Mouse (Mus musculus) ES-E14 (cell line): ENCODE data around the gene Tuba1b. TPM values are rescaled to one million over a fixed set of nuclear protein-coding genes. Genes with fewer than 3 reads are reported as not detected.

Experiments used
- DNase-seq: peaks from one replicate; pipeline ENCODE4 v3.0.0-alpha.2; 2013; ENCODE audit warnings: low read depth, low spot score
- H3K27ac ChIP-seq: 2 replicates; pipeline ENCODE4 v1.5.1; 2012; ENCODE audit warnings: low read depth, mild to moderate bottlenecking, low read length, moderate library complexity, mixed read lengths; ENCODE audit not compliant: poor library complexity, insufficient read depth, severe bottlenecking
- H3K36me3 ChIP-seq: 2 replicates; pipeline ENCODE4 v1.6.1; 2012; ENCODE audit warnings: mild to moderate bottlenecking, low read length, moderate library complexity, mixed read lengths; ENCODE audit not compliant: control insufficient read depth, poor library complexity, insufficient read depth, severe bottlenecking
- H3K4me1 ChIP-seq, 2 experiments: fragments of 150-350 bp in 1 of 2; sonication (generic) in 1 of 2; 2 replicates each; pipeline ENCODE4 v1.6.1; 2012; ENCODE audit warnings: low read length in 2 of 2, mild to moderate bottlenecking in 1 of 2, mixed read lengths in 1 of 2; ENCODE audit not compliant: control insufficient read depth in 2 of 2, insufficient read depth in 2 of 2, poor library complexity in 1 of 2
- H3K4me3 ChIP-seq, 2 experiments: fragments of 150-350 bp in 1 of 2; sonication (generic) in 1 of 2; 2 replicates each; pipeline ENCODE4 v1.5.1; 2012; ENCODE audit warnings: low read length in 2 of 2, low read depth in 1 of 2, mild to moderate bottlenecking in 1 of 2, mixed read lengths in 1 of 2; ENCODE audit not compliant: insufficient read depth in 1 of 2, poor library complexity in 1 of 2, severe bottlenecking in 1 of 2
- H3K9ac ChIP-seq: 2 replicates; pipeline ENCODE4 v1.6.1; 2012; ENCODE audit warnings: low read depth, mild to moderate bottlenecking, low read length, mixed read lengths; ENCODE audit not compliant: poor library complexity, insufficient read depth, severe bottlenecking
- H3K9me3 ChIP-seq: fragments of 150-350 bp; sonication (generic); 2 replicates; pipeline ENCODE4 v1.6.1; 2012; ENCODE audit warnings: low read depth, mild to moderate bottlenecking, low read length; ENCODE audit not compliant: control insufficient read depth, insufficient read depth
- CHD2 ChIP-seq: IDR thresholded peaks from 2 replicates; pipeline ENCODE4 v1.6.1; 2014; ENCODE audit warnings: mild to moderate bottlenecking, low read depth, low read length, inconsistent platforms
- HCFC1 ChIP-seq: IDR thresholded peaks from 2 replicates; pipeline ENCODE4 v1.6.1; 2012; ENCODE audit warnings: low read length, inconsistent platforms, borderline replicate concordance; ENCODE audit not compliant: insufficient read depth
- MAFK ChIP-seq: IDR thresholded peaks from 2 replicates; pipeline ENCODE4 v1.6.1; 2014; ENCODE audit warnings: mild to moderate bottlenecking, low read depth, low read length, inconsistent platforms; ENCODE audit not compliant: insufficient read depth
- ZC3H11A ChIP-seq: IDR thresholded peaks from 2 replicates; pipeline ENCODE4 v1.6.1; 2012; ENCODE audit warnings: low read depth, mild to moderate bottlenecking, inconsistent platforms, low read length, borderline replicate concordance
- ZNF384 ChIP-seq: IDR thresholded peaks from 2 replicates; pipeline ENCODE4 v1.6.1; 2012; ENCODE audit warnings: low read depth, low read length, inconsistent platforms
- in situ Hi-C, 2 experiments: fragments of 600-800 bp; cut with MboI; formaldehyde crosslinking; loops; one replicate each; pipeline ENCODE4 v1.15.1; 2025; ENCODE audit warnings: low sequenced_read_pairs in 2 of 2, inconsistent platforms in 1 of 2; ENCODE audit not compliant: unreplicated experiment in 2 of 2
- total RNA-seq: library from RNA; depleted of rRNA; stranded (reverse); fragments of 300-350 nt; gene quantifications from 2 replicates; pipeline ENCODE4 v1.2.3, GENCODE M21; 2012

The Tuba1b gene
- total RNA-seq, 1 experiment = 1,539 TPM

DNA sequence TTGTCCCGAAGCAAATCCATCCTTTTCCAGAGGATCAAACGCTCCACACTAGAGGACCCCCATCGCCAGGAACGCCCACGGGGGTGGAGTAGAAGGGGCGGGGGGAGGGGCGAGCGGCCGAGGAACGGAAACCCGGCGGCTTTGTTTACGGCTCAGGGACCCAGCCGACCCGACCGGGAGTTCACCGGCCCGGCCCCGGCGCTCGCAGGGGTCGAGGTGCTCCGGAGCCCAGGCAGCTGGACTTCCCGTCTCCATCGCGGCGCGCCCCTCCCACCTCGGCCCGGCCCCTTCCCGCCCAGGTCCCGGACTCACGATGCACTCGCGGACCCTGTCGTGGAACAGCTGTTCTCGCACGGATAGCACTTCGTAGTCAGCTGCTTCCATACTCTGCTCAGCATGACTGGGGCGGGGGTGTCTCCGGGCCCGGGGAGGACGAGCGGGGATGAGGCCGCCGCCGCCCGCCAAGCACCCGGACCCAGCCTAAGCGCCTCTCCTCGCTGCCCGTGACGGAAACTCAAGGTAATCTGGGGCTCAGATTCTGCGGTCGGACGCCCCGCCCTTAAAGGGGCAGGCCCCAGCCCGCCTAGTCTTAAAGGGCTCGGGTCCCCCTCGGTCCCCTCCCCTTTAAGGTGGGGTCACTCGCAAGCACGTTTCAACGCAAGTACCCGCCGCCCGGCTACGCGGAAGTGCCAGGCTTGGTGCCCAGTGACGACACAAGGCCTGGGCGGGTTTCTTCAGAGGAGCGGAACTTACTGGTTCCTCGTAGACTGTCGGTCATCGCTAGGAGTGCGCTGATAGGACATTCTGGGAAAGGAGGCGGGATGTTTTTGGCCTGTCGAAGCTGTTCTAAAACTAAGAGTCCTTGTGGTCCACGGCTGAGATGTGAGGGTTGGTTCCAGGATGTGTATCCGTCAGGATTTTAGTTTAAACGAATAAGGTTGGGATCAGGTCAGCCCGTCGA, 16.5 kb downstream of the Tuba1b start, which contains the start of gene Lmbr1l:
Lmbr1l (minus strand) TSS at position 694 of the 961 bp plus-strand sequence.
- TF ChIP-seq CHD2 (no peak), ZNF384 (no peak), MAFK (no peak), ZC3H11A (no peak), HCFC1 (no peak)
- Histone ChIP-seq H3K4me1 (peaks cover 3 to 13% of the 10 kb centered on the region in 2 experiments; a peak in 1 of 4 replicates), H3K9ac (peak within 1 kb of the TSS; percentile 88), H3K4me3 (peak within 1 kb of the TSS; percentile 95 to 99), H3K9me3 (no peaks in the 10 kb centered on the region), H3K27ac (peak within 1 kb of the TSS; percentile 80), H3K36me3 (peaks cover 5% of the 10 kb centered on the region; the same call in 1 of the 2 replicates)
- peak; percentile 97 for DNase-seq
- in situ Hi-C loops = no loop called here

DNA sequence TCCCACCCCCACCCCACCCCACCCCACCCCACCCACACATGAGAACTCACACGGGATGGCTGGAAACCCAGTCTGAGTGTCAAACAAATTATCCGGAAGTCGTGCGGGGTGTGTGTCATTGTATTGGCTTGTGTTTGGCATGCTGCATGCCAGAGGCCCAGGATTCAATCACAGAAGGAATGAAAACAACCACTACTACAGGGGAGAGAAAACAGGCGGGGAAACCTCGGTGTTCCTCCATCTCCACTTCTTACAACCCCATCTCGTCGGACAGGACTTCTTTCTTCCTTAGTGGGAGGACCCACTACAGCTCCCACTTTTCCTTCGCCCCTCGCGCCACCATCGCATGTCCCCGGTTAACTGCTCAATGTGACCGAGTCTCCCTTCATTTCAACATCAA, 17.3 kb downstream of the Tuba1b start:
- Histone ChIP-seq H3K9me3 (no peaks in the 10 kb centered on the region), H3K36me3 (peaks cover 11% of the 10 kb centered on the region; the same call in 1 of the 2 replicates), H3K4me3 (peak overlapping the region; percentile 95 to 99), H3K27ac (peak overlapping the region; percentile 80; the same call in 1 of the 2 replicates), H3K4me1 (peaks cover 3 to 15% of the 10 kb centered on the region in 2 experiments; a peak in 1 of 4 replicates), H3K9ac (peak overlapping the region; percentile 88)
- DNase-seq = no peak
- TF ChIP-seq ZC3H11A (no peak), HCFC1 (no peak), CHD2 (no peak), ZNF384 (no peak), MAFK (no peak)
- in situ Hi-C loops = no loop called here

DNA sequence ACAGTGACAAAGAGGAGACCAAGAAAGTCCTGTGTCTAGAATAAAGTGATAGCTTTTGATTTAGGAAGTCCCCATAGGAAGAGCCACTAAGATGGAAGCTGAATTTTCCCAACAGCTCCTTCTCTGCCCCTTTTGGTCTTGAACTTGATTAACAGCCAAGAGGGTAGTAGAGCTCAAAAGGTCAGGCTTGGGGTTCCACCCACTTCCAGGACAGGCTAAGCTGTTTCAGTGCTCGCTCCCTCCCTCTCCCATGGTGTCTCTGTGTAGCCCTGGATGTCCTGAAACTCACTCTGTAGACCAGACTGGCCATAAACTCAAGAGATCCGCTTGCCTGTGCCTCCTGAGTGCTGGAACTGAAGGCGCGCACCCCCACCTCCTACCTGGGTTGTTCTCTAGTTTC, 18.3 kb downstream of the Tuba1b start:
- 0 out of 4 replicates have a peak overlapping the region, but pooled peaks of 1 of the 2 experiments have one; percentile 95 for H3K4me3 ChIP-seq
- in situ Hi-C loops = no loop called here
- peaks cover 3 to 14% of the 10 kb centered on the region in 2 experiments; a peak in 1 of 4 replicates for H3K4me1 ChIP-seq
- H3K9me3 ChIP-seq = no peaks in the 10 kb centered on the region
- DNase-seq = no peak
- H3K36me3 ChIP-seq = peaks cover 21% of the 10 kb centered on the region; the same call in 1 of the 2 replicates
- no peak overlapping the region for H3K27ac ChIP-seq
- TF ChIP-seq CHD2 = no peak
- H3K9ac ChIP-seq = no peak overlapping the region

DNA sequence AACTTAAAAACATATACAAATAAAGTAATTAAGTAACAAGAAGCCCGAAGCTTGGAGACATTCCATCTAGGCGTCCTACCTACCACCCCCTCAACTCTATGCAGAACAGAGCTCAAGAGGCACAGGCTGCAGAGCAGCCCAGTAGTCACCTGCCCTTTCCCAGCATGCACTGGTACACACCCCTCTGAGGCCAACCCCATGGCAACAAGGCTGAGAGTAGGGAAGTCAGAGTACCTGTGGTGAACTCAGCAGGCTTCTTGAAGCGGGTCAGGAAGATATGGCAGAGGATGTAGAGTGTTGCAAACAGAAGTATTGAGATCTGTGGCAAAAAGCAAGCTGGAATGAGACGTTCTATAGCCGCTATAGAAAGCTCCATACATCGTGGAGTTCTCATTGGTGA, 19.5 kb downstream of the Tuba1b start:
- in situ Hi-C loops = no loop called here
- Histone ChIP-seq H3K27ac (no peak overlapping the region), H3K36me3 (peaks cover 23% of the 10 kb centered on the region; the same call in 1 of the 2 replicates)

More for the DNA sequence above, 19.5 kb downstream of the Tuba1b start:
- Histone ChIP-seq H3K4me3 (no peak overlapping the region), H3K9me3 (no peaks in the 10 kb centered on the region), H3K9ac (no peak overlapping the region), H3K4me1 (peaks cover 3 to 13% of the 10 kb centered on the region in 2 experiments; a peak in 1 of 4 replicates)
- TF ChIP-seq CHD2 (no peak), ZC3H11A (no peak), MAFK (no peak), HCFC1 (no peak)
- DNase-seq = no peak
